Mouse (Mus musculus) CH12.LX (cell line): ENCODE data around the gene H2-DMb2. TPM values are rescaled to one million over a fixed set of nuclear protein-coding genes. Genes with fewer than 3 reads are reported as not detected.
A peak's percentile ranks its signal among the peaks of the same experiment; 100 is the strongest.

Source experiments
- DNase-seq: peaks from one replicate; pipeline ENCODE4 v3.0.0-alpha.2; 2013; ENCODE audit errors: extremely low read depth
- H3K27ac ChIP-seq: 2 replicates; pipeline ENCODE4 v1.5.1; 2012; ENCODE audit warnings: low read depth, mild to moderate bottlenecking, control low read depth, moderate library complexity; ENCODE audit not compliant: insufficient read depth
- H3K27me3 ChIP-seq: replicated peaks from 2 replicates; pipeline ENCODE3; 2012; ENCODE audit warnings: inconsistent platforms
- H3K36me3 ChIP-seq, 2 experiments: replicated peaks in 1 of 2; 2 replicates each; pipeline versions ENCODE3 to v1.6.1; 2012; ENCODE audit warnings: inconsistent platforms in 1 of 2, low read length in 1 of 2, mild to moderate bottlenecking in 1 of 2, mixed read lengths in 1 of 2, moderate library complexity in 1 of 2; ENCODE audit not compliant: control insufficient read depth in 1 of 2, insufficient read depth in 1 of 2
- H3K4me1 ChIP-seq, 2 experiments: 2 replicates each; pipeline ENCODE4 v1.6.1; 2012; ENCODE audit warnings: inconsistent platforms in 1 of 2, moderate library complexity in 1 of 2; ENCODE audit not compliant: insufficient read depth in 2 of 2, control insufficient read depth in 1 of 2
- H3K4me2 ChIP-seq: 2 replicates; pipeline ENCODE4 v1.6.1; 2012; ENCODE audit warnings: low read depth, mild to moderate bottlenecking, control low read depth; ENCODE audit not compliant: poor library complexity, insufficient read depth, severe bottlenecking
- H3K4me3 ChIP-seq, 3 experiments: fragments of 150-350 bp in 1 of 3; sonication (generic) in 1 of 3; replicated peaks in 1 of 3; 2 replicates each; pipeline versions ENCODE3 to v1.5.1; 2011 to 2012; ENCODE audit warnings: low read depth in 2 of 3, low read length in 2 of 3, mild to moderate bottlenecking in 2 of 3, moderate library complexity in 2 of 3, control low read depth in 1 of 3, improper control_type of control experiment in 1 of 3, inconsistent platforms in 1 of 3, mixed read lengths in 1 of 3; ENCODE audit not compliant: poor library complexity in 1 of 3
- H3K79me2 ChIP-seq: replicated peaks from 2 replicates; pipeline ENCODE4 v1.6.1; 2012; ENCODE audit warnings: mild to moderate bottlenecking, moderate library complexity; ENCODE audit not compliant: control insufficient read depth, poor library complexity, insufficient read depth, severe bottlenecking; ENCODE audit errors: extremely low read depth
- H3K9ac ChIP-seq: 2 replicates; pipeline ENCODE4 v1.6.1; 2012; ENCODE audit warnings: low read depth, mild to moderate bottlenecking, control low read depth, moderate library complexity; ENCODE audit not compliant: insufficient read depth
- H3K9me3 ChIP-seq: replicated peaks from 2 replicates; pipeline ENCODE3; 2012; ENCODE audit warnings: low read length, inconsistent platforms, mixed read lengths
- CHD1 ChIP-seq: IDR thresholded peaks from 2 replicates; pipeline ENCODE4 v1.6.1; 2012; ENCODE audit warnings: low read depth, low read length, improper control_type of control experiment, inconsistent platforms
- CHD2 ChIP-seq: IDR thresholded peaks from 2 replicates; pipeline ENCODE4 v1.6.1; 2011; ENCODE audit warnings: low read length, improper control_type of control experiment
- CTCF ChIP-seq, 2 experiments: IDR thresholded peaks in 1 of 2; conservative IDR thresholded peaks in 1 of 2; 2 replicates each; pipeline ENCODE4 v1.5.1; 2011 to 2012; ENCODE audit warnings: low read depth in 2 of 2, low read length in 2 of 2, improper control_type of control experiment in 1 of 2, inconsistent platforms in 1 of 2, mild to moderate bottlenecking in 1 of 2, moderate library complexity in 1 of 2
- EP300 ChIP-seq: IDR thresholded peaks from 2 replicates; pipeline ENCODE4 v1.6.1; 2011; ENCODE audit warnings: low read length, improper control_type of control experiment
- GABPA ChIP-seq: IDR thresholded peaks from 2 replicates; pipeline ENCODE4 v1.6.1; 2012; ENCODE audit warnings: low read depth, low read length, improper control_type of control experiment, inconsistent platforms; ENCODE audit not compliant: insufficient replicate concordance
- HCFC1 ChIP-seq: IDR thresholded peaks from 2 replicates; pipeline ENCODE4 v1.6.1; 2012; ENCODE audit warnings: low read depth, mild to moderate bottlenecking, inconsistent platforms, low read length, improper control_type of control experiment
- JUN ChIP-seq: IDR thresholded peaks from 2 replicates; pipeline ENCODE4 v1.6.1; 2011; ENCODE audit warnings: low read depth, mild to moderate bottlenecking, low read length, improper control_type of control experiment, moderate library complexity; ENCODE audit not compliant: insufficient read depth
- MAX ChIP-seq: IDR thresholded peaks from 2 replicates; pipeline ENCODE4 v1.6.1; 2011; ENCODE audit warnings: low read length, improper control_type of control experiment
- MAZ ChIP-seq: IDR thresholded peaks from 2 replicates; pipeline ENCODE4 v1.6.1; 2012; ENCODE audit warnings: low read depth, mild to moderate bottlenecking, inconsistent platforms, low read length, improper control_type of control experiment, moderate library complexity
- MYC ChIP-seq: IDR thresholded peaks from 2 replicates; pipeline ENCODE4 v1.6.1; 2011; ENCODE audit warnings: low read depth, mild to moderate bottlenecking, improper control_type of control experiment, low read length
- POLR2AphosphoS2 ChIP-seq: IDR thresholded peaks from 2 replicates; pipeline ENCODE4 v1.6.1; 2011; ENCODE audit warnings: low read depth, low read length, improper control_type of control experiment
- ZKSCAN1 ChIP-seq: IDR thresholded peaks from 2 replicates; pipeline ENCODE4 v1.6.1; 2012; ENCODE audit warnings: low read depth, inconsistent platforms, low read length, improper control_type of control experiment, borderline replicate concordance
- dilution Hi-C: fragments of 300-500 bp; cut with MboI; formaldehyde crosslinking; loops from 2 replicates; pipeline ENCODE4 v1.14.3; 2020; ENCODE audit warnings: low sequenced_read_pairs; ENCODE audit not compliant: extremely low pct_unique_long_range_greater_than_20kb, extremely low pct_ligation_motif_present
- in situ Hi-C: fragments of 300-500 bp; cut with MboI; formaldehyde crosslinking; loops from 3 replicates; pipeline ENCODE4 v1.14.3; 2019; ENCODE audit warnings: low sequenced_read_pairs, low pct_ligation_motif_present, low pct_unique_long_range_greater_than_20kb, mixed read lengths
- polyA plus RNA-seq: library from polyadenylated mRNA; unstranded; fragments of >175 nt; gene quantifications from 2 replicates; pipeline ENCODE4 v1.2.1, GENCODE M21; 2012; ENCODE audit warnings: low read depth; ENCODE audit not compliant: insufficient read length
- total RNA-seq, 2 experiments: library from RNA; depleted of rRNA; stranded (reverse); fragments of 300-350 nt in 1 of 2; fragments of >200 nt in 1 of 2; gene quantifications; 2 replicates each; pipeline ENCODE4 v1.2.3; 2012 to 2014

The H2-DMb2 gene
- total and polyA plus RNA-seq, 3 experiments = 107 to 199 (median 175) TPM

DNA sequence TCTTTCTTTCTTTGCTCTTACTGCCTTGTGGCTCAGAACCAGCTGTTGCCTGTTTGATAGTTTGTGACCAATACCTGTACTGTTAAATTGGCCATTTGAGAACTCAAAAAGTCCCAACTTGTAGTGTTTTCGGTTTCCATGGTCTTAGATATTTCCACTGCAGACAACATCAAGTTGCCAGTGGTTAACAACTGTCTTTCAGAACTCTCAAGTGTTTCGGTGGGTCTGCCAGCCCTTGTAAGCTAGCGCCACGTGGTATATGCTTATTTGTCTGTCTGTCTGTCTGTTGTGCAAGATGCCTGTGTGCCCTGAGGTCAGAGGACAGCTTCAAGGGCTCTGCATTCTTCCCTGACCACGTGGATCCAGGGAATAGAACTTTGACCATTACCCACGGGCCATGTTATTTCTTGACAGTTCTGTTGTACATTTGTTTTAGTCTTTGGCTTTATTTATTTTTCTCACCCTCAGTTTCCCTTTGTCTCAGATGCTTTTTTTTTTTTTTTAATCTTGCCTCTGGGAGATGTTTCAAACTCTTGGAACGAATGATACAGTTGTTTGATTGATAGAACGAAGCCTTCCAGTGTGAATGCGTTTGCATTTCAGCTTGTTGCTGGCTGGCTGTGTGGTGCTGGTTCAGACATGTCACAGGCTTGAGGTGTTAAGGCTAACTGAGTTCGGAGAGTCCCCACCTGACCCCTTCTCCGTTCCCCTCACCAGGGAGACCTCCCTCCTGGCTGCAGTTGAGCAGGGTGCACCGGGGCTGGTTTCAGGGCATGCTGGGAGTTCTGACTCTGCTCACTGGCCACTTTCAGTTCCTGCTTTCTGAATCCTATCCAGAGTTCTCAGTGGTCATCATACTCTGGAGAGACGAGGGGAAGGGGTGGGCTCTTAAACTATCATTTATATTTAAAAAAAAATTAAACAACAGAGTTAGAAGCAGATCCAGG is 37.1 kb downstream of the H2-DMb2 start (continued):
- peak; percentile 99 for TF ChIP-seq MAX

DNA sequence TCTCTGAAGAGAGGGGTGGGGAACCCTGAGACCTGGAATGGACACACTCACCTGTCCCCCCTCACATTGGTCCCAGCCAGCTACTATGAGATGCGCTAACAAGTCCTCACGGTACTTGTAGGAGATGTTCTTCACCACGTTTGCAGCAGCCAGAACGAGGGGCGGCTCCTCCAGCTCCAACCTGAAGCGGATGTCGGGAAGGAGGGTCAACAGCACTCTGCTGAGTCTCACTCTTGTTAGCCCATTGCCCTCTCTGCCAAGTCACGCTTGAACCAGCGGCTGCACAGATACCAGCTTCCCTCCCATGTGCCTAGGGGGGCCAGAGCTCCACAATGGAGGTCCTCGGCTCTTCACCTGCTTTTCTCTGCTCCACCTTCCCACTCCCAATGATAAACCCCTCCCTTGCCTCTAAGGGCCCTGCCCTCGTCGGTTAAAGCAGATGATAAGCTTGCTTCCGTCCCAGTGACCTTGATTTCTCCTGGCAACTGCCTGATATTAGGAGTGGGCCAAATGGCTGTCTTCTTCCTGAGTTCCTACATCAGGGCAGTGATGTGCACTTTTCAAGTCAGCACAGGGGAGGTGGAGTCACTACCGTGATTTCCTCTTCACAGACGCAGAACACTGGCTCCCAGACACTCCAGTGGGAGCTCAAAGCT is 40.6 kb downstream of the H2-DMb2 start:
- peaks cover 17 to 61% of the 10 kb centered on the region in 2 experiments; a peak in 3 of 4 replicates for H3K4me1 ChIP-seq
- in situ Hi-C loops (no loop called here), dilution Hi-C loops (no loop called here)
- H3K9ac ChIP-seq = no peak overlapping the region
- H3K27ac ChIP-seq = 0 out of 2 replicates have a peak overlapping the region, but pooled peaks have one; percentile 1
- no peak overlapping the region for H3K4me3 ChIP-seq
- TF ChIP-seq POLR2AphosphoS2 = no peak
- no peak for TF ChIP-seq EP300
- TF ChIP-seq ZKSCAN1 = no peak
- TF ChIP-seq HCFC1 = no peak
- no peak for TF ChIP-seq CHD1
- no peak for TF ChIP-seq CTCF (conservative IDR thresholded peaks at IDR 0.05 in 1 of 2, IDR thresholded peaks at IDR 0.05 in 1 of 2; ENCODE audit: low read depth in 2 of 2, low read length in 2 of 2)
- no peak for TF ChIP-seq GABPA
- no peak for TF ChIP-seq JUN
- no peak for TF ChIP-seq MAZ
- peaks cover 27 to 44% of the 10 kb centered on the region in 2 experiments for H3K36me3 ChIP-seq
- no peaks in the 10 kb centered on the region for H3K27me3 ChIP-seq
- no peak for DNase-seq
- H3K4me2 ChIP-seq = no peak overlapping the region
- H3K79me2 ChIP-seq = peaks cover 52% of the 10 kb centered on the region
- H3K9me3 ChIP-seq = no peaks in the 10 kb centered on the region

DNA sequence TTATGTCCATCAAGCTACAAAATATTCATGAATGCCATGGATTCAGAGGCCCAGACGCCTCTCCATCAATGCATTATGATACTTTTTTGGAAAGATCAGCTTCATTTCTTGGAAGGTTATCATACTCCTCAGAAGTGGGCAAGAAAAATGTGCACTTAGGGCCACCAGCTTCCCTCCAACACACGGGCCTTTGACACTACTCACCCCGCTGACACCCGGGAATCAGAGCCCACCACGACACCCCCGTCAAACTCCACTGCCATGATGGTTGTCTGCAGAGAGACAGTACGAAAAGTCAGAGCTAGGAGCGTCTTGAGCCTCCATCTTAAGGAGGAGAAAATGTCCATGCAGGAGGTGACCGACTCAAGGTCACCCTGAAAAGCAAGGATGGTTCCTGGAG is 42.4 kb downstream of the H2-DMb2 start:
- peak overlapping the region; percentile 100 for H3K9ac ChIP-seq
- TF ChIP-seq MYC = 0 out of 2 replicates have a peak, but pooled peaks have one; percentile 8
- TF ChIP-seq CHD1 = peak; percentile 64; the same call in 1 of the 2 replicates
- no peak for TF ChIP-seq CHD2
- peaks cover 20 to 56% of the 10 kb centered on the region in 2 experiments for H3K4me1 ChIP-seq
- no peaks in the 10 kb centered on the region for H3K27me3 ChIP-seq
- no peak for DNase-seq
- H3K27ac ChIP-seq = peak overlapping the region; percentile 98; the same call in 1 of the 2 replicates
- H3K36me3 ChIP-seq = peaks cover 35 to 58% of the 10 kb centered on the region in 2 experiments
- in situ Hi-C loops (no loop called here), dilution Hi-C loops (no loop called here)
- peak overlapping the region; percentile 98 to 100 (median 99) for H3K4me3 ChIP-seq
- no peaks in the 10 kb centered on the region for H3K9me3 ChIP-seq
- peaks cover 71% of the 10 kb centered on the region for H3K79me2 ChIP-seq
- H3K4me2 ChIP-seq = peak overlapping the region; percentile 63
